Mouse (Mus musculus) left cerebral cortex, adult 9 months (tissue): ENCODE results near the gene Ak5.
"Not testable (repeated sequence)": the region's sequence is repeated elsewhere in the genome, so short reads cannot be mapped to it uniquely, and the experiment has no call there.

Experiments
- DNase-seq, 2 experiments: peaks; one replicate each; pipeline ENCODE4 v3.0.0; 2022; ENCODE audit warnings: low spot score in 2 of 2

Gene Ak5

GRCm38 (mm10) chr3:152477796-152478527 lies 190.2 kb downstream of the Ak5 start:
- peak in 1 of 2 experiments; percentile 57 for DNase-seq

- DNase-seq, result no peak
These were observed 192.3 kb downstream of the Ak5 start for GRCm38 (mm10) chr3:152475894-152476293.

DNA sequence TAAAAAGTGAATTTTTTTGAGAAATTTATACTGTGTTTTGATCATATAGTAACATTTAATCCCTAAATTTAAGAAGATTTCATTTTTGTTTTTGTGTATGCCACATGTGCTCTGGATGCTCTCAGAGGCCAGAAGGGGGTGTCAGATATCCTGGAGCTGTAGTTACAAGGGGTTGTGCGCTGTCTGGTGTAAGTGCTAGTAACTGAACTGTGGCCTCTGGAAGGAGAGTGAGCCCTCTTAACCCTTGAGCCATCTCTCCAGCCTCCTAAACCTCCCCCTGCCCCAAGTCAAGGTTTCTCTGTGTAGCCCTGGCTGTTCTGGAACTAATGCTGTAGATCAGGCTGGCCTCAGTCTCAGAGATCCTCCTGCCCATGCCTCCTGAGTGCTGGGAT lies 192.9 kb downstream of the Ak5 start:
- no peak for DNase-seq

DNA sequence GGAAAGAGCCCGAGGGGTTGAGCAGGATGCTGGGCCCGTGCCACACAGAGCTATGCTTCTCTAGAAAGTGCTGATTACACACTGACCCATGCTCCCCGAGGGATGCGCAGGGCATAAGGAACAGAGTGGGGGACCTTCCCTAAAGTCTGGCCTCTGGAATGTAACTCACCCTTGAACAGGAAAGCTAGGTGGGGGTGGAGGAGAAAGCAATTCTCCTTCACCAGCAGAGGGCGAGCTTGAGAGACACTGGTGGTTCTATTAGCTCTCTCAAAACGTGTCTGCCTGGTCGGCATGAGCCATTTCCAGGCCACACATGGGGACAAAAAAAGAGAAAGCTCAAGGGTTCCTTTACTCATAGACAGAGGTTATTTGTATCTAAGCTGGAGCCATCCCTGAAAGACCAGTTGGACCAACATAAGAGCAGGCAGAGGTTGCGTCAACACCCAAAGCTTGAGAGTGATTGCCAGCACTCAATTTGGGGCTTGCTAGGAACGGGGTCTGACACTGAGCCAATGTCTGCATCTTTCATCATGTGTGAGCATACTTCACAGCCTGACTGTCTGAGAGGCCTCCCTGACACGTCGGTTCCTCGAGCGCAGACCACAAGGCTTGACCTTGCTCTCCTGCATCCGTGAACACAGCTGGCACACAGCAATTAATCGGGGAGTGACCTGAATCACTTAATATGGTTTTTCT lies 193.4 kb downstream of the Ak5 start:
- DNase-seq, result peak in 1 of 2 experiments; percentile 48

- no peak for DNase-seq
These were observed 195.5 kb downstream of the Ak5 start for GRCm38 (mm10) chr3:152472676-152473075.

DNA sequence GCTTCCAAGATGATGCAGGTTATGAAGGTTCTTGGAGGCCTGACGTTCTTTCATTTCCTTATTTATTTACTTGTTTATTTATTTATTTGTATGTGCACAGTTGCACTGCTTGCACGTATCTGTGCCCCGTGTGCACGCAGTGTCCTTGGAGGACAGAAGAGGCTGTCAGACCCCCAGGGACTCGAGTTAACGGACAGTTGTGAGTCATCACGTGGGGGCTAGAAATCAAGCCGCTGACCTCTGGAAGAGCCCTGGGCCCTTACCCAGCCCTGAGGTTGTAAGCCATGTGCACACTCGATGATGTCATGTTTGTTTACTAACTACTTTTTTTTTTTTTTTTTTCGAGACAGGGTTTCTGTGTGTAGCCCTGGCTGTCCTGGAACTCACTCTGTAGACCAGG lies 197.8 kb downstream of the Ak5 start:
- no peak for DNase-seq

DNA sequence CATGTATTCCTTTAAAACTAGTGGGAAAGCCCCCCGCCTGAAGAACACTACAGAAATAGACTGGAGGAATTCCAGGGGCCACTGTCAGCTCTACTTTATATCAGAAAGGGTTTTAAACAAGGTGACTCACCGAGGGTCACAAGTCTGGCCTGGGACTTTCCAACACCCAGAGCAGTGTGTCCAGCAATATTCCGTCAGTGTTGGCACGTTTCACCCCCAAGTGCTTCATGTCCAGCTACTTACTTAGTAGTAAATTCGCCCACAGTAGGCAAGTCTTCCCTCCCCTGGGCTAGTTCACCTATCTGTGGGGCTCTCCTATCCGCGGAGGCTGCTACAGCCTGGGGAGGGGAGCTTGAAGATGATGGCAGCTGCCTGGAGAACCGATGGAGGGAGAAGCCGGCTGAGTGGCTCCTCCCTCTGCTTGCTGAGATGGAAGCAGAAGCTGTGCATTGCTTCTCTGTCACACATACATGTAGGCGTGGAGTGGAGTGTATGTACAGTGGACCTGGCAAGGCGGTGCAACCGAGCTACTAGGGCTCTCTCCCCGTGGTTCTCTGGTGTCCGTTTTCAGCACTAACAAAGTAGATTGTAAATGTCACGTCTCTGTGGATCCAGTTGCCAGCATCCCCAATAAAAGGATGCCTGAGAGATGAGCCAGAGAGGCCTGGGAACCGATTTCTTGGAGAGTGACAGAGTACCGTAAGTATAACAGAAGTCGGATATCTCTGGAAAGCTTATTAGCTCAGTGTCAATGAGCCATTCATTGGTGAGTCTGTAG lies 198.5 kb downstream of the Ak5 start:
- DNase-seq, result no peak

DNA sequence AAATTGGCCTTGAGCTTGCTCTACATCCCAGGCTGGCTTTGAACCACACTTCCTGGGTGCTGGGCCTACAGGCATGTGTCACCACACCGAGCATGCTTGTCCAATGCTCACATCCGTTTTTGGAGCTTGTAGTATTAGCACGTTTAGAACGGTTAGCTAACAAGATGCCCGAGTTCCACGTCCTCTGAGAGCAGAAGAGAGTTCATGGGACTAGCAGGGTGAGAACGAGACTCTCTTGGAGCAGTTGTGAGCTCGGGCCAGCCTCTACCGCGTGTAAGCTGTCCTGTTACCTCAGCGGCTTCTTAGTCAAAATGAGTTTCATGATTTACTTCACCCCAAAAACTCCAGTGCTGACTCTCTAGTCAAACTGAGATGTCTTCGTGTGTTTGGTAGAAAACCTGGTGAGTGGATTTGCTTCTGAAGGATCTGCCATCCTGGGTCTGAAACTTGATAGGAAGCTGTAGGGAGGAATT lies 199.6 kb downstream of the Ak5 start:
- no peak for DNase-seq

DNA sequence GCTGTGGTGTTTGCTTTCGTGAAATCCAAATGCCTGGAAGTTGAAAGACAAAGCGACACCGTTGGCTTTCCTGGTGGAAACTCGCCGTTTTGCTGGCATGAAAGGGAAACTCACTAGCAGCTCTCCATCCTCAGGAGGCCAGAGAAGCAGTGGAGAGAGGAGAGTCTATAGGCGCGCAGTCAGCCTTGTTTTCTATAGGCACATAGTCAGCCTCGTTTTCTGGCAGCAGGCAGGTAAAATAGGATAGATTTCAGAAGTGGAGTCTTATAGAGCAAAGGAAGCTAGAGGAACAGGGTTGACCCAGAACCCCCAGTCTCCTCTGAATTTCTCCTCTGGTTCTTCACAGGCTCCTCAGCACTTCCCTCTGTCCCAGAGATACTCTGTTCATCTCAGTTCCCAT lies 200.1 kb downstream of the Ak5 start:
- no peak for DNase-seq

DNA sequence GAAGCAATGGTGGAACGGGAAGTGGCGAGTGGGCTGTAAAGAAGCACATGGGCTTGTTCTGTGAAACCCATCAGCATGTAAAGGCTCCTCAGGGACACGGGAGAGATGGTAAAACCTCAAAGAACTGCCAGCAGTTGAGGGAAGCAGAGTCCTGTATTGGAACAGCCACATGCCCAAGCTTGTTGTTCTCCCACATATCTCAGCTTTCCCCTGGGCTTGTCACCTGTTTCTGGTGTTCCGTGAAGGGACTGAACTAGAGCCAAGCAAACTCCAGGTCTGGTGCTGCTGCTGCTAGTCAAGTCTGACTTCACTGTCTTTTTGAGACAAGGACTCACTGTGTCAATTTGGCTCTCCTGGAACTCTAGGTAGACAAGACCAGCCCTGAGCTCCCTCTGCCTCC lies 200.8 kb downstream of the Ak5 start:
- DNase-seq, result no peak

DNA sequence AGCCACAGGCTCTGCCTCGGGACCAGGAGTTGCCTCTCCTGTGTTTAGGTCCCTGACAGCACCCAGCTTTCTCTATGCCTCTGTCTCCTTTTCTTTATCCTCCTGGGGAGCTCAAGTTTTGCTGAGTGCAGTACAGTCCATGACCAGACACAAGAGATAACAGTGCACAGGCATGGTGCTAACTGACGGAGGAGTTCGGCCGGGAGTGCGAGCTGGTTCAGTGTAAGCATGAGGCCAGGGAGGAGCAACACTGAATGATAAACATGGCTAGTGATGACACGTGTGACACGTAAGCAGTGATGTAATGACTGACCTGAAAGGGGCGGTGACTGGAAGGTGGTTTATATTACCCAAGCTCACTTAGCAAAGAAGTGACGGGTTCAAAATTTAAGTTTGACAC lies 201.3 kb downstream of the Ak5 start:
- no peak for DNase-seq

DNA sequence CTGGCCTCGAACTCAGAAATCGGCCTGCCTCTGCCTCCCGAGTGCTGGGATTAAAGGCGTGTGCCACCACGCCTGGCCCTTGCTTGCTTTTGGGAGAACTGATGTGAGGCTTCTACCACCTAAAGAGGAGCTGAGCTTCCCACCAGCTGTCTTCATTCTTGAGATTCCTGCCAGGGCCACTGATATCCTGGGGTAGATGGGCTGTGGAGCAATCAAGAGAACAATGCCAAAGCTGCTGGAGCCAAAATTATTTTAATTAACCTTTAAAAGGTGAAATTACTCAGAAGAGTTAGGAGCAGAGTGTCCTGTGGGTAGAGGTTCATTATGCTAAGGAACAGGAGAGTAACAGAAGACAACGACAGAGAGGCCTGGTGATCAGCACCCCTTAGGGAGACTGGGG lies 202.8 kb downstream of the Ak5 start:
- no peak for DNase-seq

DNA sequence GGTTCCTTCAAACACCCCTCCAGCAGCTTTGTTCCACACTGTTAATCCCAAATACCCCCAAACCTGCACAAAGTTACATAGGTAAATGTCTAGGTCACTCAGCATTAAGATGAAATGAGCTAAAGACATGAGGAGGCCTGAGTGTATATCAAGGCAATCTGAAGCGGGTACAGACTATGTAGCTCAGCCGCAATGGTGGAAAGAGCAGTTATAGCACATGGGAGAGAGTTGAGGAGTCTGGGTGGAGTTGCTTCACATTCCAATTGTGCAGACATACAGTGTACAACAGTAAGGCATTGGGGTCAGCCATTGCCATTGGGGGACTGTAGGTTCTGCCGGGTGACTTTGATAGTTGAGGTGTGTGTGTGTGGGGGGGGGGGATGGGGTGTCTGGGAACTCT lies 203.7 kb downstream of the Ak5 start:
- no peak for DNase-seq

DNA sequence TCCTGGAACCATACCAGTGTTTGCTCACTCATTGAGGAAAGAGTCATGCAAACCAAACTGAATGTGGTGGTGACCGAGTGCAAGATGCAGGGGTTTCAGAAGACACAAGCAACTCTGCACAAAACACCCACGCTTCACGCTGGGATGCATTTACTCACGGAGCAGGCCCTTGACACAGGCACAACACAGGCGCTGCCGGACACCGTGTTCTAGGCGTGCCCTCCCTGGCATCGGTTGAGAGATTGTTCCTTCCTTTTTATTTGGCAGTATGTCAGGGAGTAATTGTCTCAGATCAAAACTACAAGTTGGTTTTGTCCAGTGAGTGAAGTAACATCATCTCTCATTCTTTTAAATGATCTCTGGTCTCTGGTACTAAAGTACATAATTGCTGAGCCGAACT lies 205.3 kb downstream of the Ak5 start:
- no peak for DNase-seq

- no peak for DNase-seq
These were observed 206.1 kb downstream of the Ak5 start for GRCm38 (mm10) chr3:152462038-152462547.

GRCm38 (mm10) chr3:152460802-152461201 lies 207.4 kb downstream of the Ak5 start:
- no peak for DNase-seq

DNA sequence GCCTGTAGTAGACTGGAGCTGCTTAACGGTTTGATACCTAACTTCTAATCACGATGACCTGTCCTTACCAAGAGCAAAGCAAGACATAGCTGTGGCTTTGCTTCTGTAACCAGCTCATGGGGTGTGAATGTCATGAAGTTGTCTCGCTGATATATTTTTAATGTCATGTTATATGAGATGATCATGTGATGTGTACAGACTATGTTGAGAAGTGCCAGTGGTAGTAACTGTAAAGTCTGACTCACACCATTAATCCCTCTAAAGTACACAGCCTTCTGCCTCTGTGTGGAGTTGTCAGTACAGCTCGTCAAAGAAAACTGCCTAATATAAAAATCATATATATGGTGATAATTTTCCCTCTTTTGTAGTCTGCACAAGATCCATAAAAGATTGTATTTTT lies 209.3 kb downstream of the Ak5 start:
- DNase-seq, result not testable (repeated sequence)

DNA sequence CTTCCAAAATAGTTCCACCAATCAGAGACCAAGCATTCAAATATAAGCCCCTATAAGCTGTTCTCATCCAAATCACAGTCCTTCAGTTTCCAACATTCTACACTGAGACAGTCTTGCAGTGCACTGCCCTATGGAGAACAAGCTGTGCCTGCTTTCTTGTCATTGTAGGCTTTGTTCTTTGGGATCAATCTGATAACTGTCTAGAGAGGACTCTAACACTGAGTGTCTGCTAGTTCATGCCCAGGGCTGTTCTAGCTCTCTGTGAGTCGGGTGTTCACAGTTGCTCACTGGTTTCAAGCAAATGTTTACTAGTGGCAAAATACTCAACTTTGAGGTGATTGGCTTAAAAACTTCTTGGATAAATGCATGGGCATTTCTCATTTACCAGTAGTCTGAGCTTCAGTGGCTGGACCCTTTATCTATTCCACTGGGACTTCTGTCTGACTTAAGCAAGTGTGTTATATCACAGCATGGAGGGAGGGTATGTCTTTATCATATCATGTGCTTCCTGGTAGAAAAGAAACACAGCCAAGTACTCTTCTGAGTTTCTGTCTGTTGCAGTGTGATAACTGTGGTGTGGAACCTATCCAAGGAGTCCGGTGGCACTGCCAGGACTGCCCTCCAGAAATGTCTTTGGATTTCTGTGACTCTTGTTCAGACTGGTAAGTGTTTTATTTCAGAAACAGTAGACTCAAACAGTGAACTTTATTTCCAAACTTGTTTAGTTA lies 210.7 kb downstream of the Ak5 start:
- no peak for DNase-seq

- DNase-seq, result no peak
These were observed 215.0 kb downstream of the Ak5 start for GRCm38 (mm10) chr3:152453163-152453562.

DNA sequence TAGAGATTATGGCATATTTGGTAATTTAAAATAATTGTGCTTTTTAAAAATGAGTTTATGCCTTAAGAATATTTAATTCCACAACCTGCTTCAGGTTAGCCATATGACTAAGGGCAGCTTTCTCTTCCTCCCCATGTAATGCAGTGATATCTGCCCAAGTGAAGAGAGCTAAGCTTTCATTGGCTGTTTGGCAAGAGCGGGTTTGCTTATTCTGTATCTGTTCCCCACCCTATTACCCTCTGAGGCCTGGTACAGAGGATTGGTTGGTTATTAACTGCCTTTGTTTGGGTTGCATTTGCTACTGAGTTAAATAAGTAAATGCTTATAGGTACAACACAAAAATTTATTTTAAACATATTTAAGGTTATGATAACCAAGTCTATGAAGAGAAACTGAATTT lies 221.2 kb downstream of the Ak5 start:
- no peak for DNase-seq

GRCm38 (mm10) chr3:152444114-152444513 lies 224.0 kb downstream of the Ak5 start:
- DNase-seq, result no peak

DNA sequence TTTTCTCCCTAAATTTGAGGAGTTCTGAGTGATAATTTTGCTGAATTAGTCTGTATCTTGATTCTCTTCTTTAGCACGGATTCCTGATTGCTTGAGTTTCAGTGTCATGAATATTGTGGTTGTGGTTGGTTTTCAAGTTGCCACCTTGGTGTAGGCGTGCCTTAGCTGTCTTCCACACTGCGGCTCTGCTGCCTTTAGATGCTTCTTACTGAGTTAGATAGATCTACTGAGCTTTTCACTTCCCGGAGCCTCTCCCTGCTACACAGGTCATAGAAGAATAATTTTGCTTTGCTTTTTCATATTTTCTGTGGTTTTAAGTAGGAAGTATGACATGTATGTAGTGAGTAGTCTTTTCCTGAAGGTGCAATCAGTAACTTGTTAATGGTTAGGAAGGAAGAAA lies 225.4 kb downstream of the Ak5 start:
- DNase-seq, result no peak
